Comparison of ENCODE assay signal across 13 mouse cellular contexts in genomic region chr6:128900796-128901552, GRCm38 (mm10). TPM values are rescaled to one million over a fixed set of nuclear protein-coding genes. Genes with fewer than 3 reads are reported as not detected.
"Had no signal": no experiment of that assay in that cellular context is flagged by ENCODE, and none has a peak within 500 bp of the region (broad histone marks: within the 10 kb centered on the region; RNA-seq: fewer than 3 reads in every experiment).

No protein-coding gene starts in this region.

RNA-seq across cellular contexts. Expression of gene Clec2i, which starts 13.6 kb away (rescaled TPM):
- polyA plus RNA-seq: midbrain, embryonic 10.5 days; midbrain, embryonic 12.5 days; midbrain, embryonic 14.5 days; midbrain, embryonic 16.5 days; neural tube, embryonic 12.5 days; neural tube, embryonic 14.5 days; small intestine, adult 2 months; stomach, embryonic 14.5 days had no signal

RNA-seq across cellular contexts. Expression of gene Clec2g, which starts 33.2 kb away (rescaled TPM):
- total RNA-seq: megakaryocyte-erythroid progenitor cell, adult 5-6 weeks had no signal
- polyA plus RNA-seq: liver, embryonic 13.5 days; liver, embryonic 15.5 days; liver, postnatal 0 days; lung, embryonic 16.5 days; midbrain, embryonic 10.5 days; midbrain, embryonic 12.5 days; midbrain, embryonic 14.5 days; midbrain, embryonic 16.5 days; neural tube, embryonic 12.5 days; neural tube, embryonic 14.5 days; small intestine, adult 2 months; stomach, embryonic 14.5 days had no signal
